Mouse (Mus musculus) liver, embryonic 14.5 days (tissue): ENCODE data around the gene Epp13. TPM values are rescaled to one million over a fixed set of nuclear protein-coding genes. Genes with fewer than 3 reads are reported as not detected.
"Not testable (repeated sequence)": the region's sequence is repeated elsewhere in the genome, so short reads cannot be mapped to it uniquely, and the experiment has no call there.

Source experiments
- ATAC-seq: fragments of 200-750 bp; cut with Nextera tagmentation; 2 replicates; pipeline ENCODE4 v1.8.0; 2017; ENCODE audit warnings: moderate number of reproducible peaks, mild to moderate bottlenecking, moderate library complexity; ENCODE audit not compliant: insufficient read depth
- DNase-seq, 3 experiments: peaks; one replicate each; pipeline ENCODE4 v3.0.0-alpha.2; 2012 to 2013; ENCODE audit warnings: low read depth in 3 of 3, low spot score in 3 of 3
- H3K27ac ChIP-seq: fragments of 300-500 bp; sonication (generic); 2 replicates; pipeline ENCODE4 v1.5.1; 2014; ENCODE audit warnings: moderate library complexity, mild to moderate bottlenecking, control low read depth, inconsistent platforms
- H3K27me3 ChIP-seq: fragments of 300-500 bp; sonication (generic); 2 replicates; pipeline ENCODE4 v1.6.1; 2014; ENCODE audit warnings: mild to moderate bottlenecking, low read length, moderate library complexity; ENCODE audit not compliant: control insufficient read depth, insufficient read depth
- H3K36me3 ChIP-seq: fragments of 300-500 bp; sonication (generic); replicated peaks from 2 replicates; pipeline ENCODE4 v1.6.1; 2014; ENCODE audit warnings: low read depth; ENCODE audit not compliant: control insufficient read depth, insufficient read depth
- H3K4me1 ChIP-seq, 2 experiments: fragments of 200-500 bp in 1 of 2; fragments of 300-500 bp in 1 of 2; sonication (generic) in 1 of 2; replicated peaks; 2 replicates each; pipeline ENCODE4 v1.6.1; 2012 to 2014; ENCODE audit warnings: antibody characterized with exemption in 1 of 2, inconsistent platforms in 1 of 2, low read length in 1 of 2; ENCODE audit not compliant: control insufficient read depth in 2 of 2, insufficient read depth in 2 of 2
- H3K4me2 ChIP-seq: fragments of 300-500 bp; sonication (generic); 2 replicates; pipeline ENCODE4 v1.6.1; 2014; ENCODE audit warnings: low read depth, mild to moderate bottlenecking, control low read depth, moderate library complexity
- H3K4me3 ChIP-seq, 2 experiments: fragments of 200-500 bp in 1 of 2; fragments of 300-500 bp in 1 of 2; sonication (generic) in 1 of 2; 2 replicates each; pipeline ENCODE4 v1.5.1; 2012 to 2014; ENCODE audit warnings: low read depth in 2 of 2, low read length in 2 of 2, mild to moderate bottlenecking in 2 of 2, control low read depth in 1 of 2, inconsistent platforms in 1 of 2, moderate library complexity in 1 of 2; ENCODE audit not compliant: insufficient read depth in 1 of 2
- H3K9ac ChIP-seq: fragments of 300-500 bp; sonication (generic); replicated peaks from 2 replicates; pipeline ENCODE4 v1.6.1; 2014; ENCODE audit warnings: mild to moderate bottlenecking, control low read depth, moderate library complexity
- H3K9me3 ChIP-seq: fragments of 300-500 bp; sonication (generic); 2 replicates; pipeline ENCODE4 v1.6.1; 2016; ENCODE audit warnings: low read length, mixed read lengths; ENCODE audit not compliant: control insufficient read depth
- CTCF ChIP-seq: IDR thresholded peaks from 2 replicates; pipeline ENCODE4 v1.5.1; 2016; ENCODE audit warnings: antibody characterized with exemption, low read depth, control low read depth
- EP300 ChIP-seq: IDR thresholded peaks from 2 replicates; pipeline ENCODE4 v1.6.1; 2016; ENCODE audit warnings: antibody characterized with exemption, low read depth
- WGBS: fragments of 180-500 bp; shearing (Covaris S2); extraction: QIAGEN DNeasy Blood & Tissue Kit; methylation state at CpG from one replicate; pipeline ENCODE4 v1.1.7; 2014; ENCODE audit not compliant: insufficient replicate concordance; 5-methylcytosine and 5-hydroxymethylcytosine counted together
- polyA plus RNA-seq, 2 experiments: library from polyadenylated mRNA; depleted of rRNA in 1 of 2; stranded (reverse) in 1 of 2; unstranded in 1 of 2; fragments of >200 nt; fragmentation: Nextera tagmentation in 1 of 2; extraction: Ambion mirVana in 1 of 2; gene quantifications; 2 replicates each; pipeline versions ENCODE4 v1.2.1 to v1.2.3; 2012 to 2014

The Epp13 gene
- polyA plus RNA-seq, 2 experiments, result not detected

DNA sequence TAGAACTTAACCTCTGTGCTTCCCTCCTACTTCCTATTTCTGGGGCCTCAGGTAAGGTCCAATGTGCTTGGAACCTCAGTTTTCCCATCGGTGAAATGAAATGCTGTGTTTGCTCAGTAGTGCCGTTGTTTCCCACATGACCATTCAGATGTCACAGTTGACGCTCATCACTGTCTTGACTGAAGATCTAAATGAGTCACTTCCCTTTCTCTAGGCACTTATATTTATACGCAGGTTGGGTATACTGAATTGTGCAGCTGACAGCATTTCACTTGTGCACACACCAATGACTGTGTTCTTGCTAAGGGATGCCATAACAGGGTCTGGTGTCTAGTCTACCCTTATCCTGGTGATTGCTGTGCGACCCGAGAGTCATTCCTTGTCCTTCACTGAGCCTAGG lies 32.9 kb downstream of the Epp13 start:
- no peaks in the 10 kb centered on the region for H3K9me3 ChIP-seq
- peak overlapping the region; percentile 77 for H3K4me2 ChIP-seq
- peaks cover 11 to 26% of the 10 kb centered on the region in 2 experiments for H3K4me1 ChIP-seq
- DNase-seq, result no peak
- H3K4me3 ChIP-seq, result no peak overlapping the region
- no peaks in the 10 kb centered on the region for H3K36me3 ChIP-seq
- TF ChIP-seq CTCF, result no peak
- TF ChIP-seq EP300, result no peak
- ATAC-seq, result no peak
- no peak overlapping the region for H3K27ac ChIP-seq
- no peaks in the 10 kb centered on the region for H3K27me3 ChIP-seq
- no peak overlapping the region; the same call in 1 of the 2 replicates for H3K9ac ChIP-seq
- 59% methylated on average over 6 of the region's 6 CpGs for WGBS

- Histone ChIP-seq H3K9ac (peak within 1 kb of the TSS; percentile 65), H3K36me3 (no peaks in the 10 kb centered on the region), H3K4me3 (peak within 1 kb of the TSS; percentile 68 to 85), H3K27me3 (no peaks in the 10 kb centered on the region), H3K27ac (peak within 1 kb of the TSS; percentile 69), H3K4me2 (peak within 1 kb of the TSS; percentile 77), H3K9me3 (no peaks in the 10 kb centered on the region), H3K4me1 (peaks cover 11 to 26% of the 10 kb centered on the region in 2 experiments)
- 2% methylated on average over 50 of the region's 50 CpGs for WGBS
- peak; percentile 88 to 91 (median 90) for DNase-seq
- peak; percentile 26; the same call in 1 of the 2 replicates for TF ChIP-seq CTCF
- TF ChIP-seq EP300, result no peak
- ATAC-seq, result peak; percentile 84
Observed at GRCm38 (mm10) chr7:6285842-6286705, 33.6 kb downstream of the Epp13 start, which contains the start of gene Zfp667. Zfp667 (plus strand) TSS chr7:6286579.

DNA sequence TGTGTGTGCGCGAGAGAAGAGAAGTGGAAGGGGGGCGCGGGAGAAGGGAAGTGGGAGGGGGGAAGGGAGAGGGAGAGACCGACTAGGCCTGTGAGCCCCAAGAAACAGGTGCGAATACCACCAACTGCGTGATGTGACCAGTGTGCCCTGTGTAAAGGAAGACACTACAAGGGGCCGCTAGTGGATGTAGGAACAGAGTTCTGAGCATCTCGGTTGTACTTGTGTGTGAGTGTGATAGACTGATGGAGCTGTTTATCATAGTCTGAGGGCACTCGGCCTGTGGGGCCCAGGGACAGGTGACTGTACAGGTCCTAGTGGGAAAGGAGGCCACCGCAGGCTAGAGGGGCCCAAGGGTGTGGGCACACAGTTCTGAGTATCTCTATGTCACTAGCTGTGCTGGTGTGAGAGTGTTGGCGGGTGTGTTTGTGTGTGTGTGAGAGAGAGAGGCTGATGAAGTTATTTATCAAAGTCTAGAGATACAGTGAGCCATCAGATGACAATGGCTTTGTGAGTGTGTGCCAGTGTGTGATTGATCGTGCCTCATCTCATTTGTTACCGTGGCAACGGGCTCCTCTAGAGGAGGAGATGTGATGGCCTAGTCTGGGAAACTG lies 34.5 kb downstream of the Epp13 start:
- TF ChIP-seq EP300 (no peak), CTCF (no peak)
- Histone ChIP-seq H3K4me3 (peak overlapping the region; percentile 68 to 85), H3K27ac (peak overlapping the region; percentile 69), H3K9me3 (no peaks in the 10 kb centered on the region), H3K9ac (peak overlapping the region; percentile 61), H3K27me3 (no peaks in the 10 kb centered on the region), H3K4me2 (peak overlapping the region; percentile 77), H3K36me3 (no peaks in the 10 kb centered on the region), H3K4me1 (peaks cover 11 to 26% of the 10 kb centered on the region in 2 experiments)
- WGBS, result 18% methylated on average over 15 of the region's 15 CpGs
- peak; percentile 65 for ATAC-seq
- DNase-seq, result peak; percentile 31 to 64 (median 43)

GRCm38 (mm10) chr7:6291121-6291520 lies 38.6 kb downstream of the Epp13 start:
- H3K9ac ChIP-seq, H3K4me3 ChIP-seq, ATAC-seq, H3K27me3 ChIP-seq, H3K9me3 ChIP-seq, H3K4me2 ChIP-seq, DNase-seq, H3K27ac ChIP-seq, H3K36me3 ChIP-seq: not testable (repeated sequence)
- 67% methylated on average over 5 of the region's 6 CpGs for WGBS
- H3K4me1 ChIP-seq, result peaks cover 11 to 14% of the 10 kb centered on the region in 2 experiments

DNA sequence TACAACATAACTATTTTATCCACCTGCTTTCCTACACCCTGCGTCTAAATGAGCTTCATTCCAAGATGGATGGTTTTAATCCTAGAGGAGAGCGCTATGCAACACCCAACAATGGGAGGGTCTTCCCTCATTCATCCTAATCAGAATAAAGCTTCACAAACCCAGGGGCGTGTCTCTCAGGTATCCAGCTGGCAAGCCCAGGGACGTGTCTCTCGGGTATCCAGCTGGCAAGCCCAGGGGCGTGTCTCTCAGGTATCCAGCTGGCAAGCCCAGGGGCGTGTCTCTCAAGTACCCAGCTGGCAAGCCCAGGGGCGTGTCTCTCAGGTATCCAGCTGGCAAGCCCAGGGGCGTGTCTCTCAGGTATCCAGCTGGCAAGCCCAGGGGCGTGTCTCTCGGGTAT lies 48.3 kb downstream of the Epp13 start:
- 71% methylated on average over 11 of the region's 11 CpGs for WGBS
- not testable (repeated sequence) for H3K36me3 ChIP-seq, ATAC-seq, H3K4me3 ChIP-seq, H3K27ac ChIP-seq, H3K9me3 ChIP-seq, H3K4me1 ChIP-seq, H3K4me2 ChIP-seq, H3K27me3 ChIP-seq, H3K9ac ChIP-seq, DNase-seq
